Comparison of ENCODE assay signal across 8 mouse cellular contexts in genomic region chr10:119131977-119132376, GRCm38 (mm10).
A peak's percentile ranks its signal among the peaks of the same experiment; 100 is the strongest.
DNase-seq lines count a peak whose midpoint lies in the region; ATAC-seq and TF ChIP-seq lines count a peak whose summit lies in the region.

No protein-coding gene starts in this region.

- H3K4me3 ChIP-seq in heart, embryonic 10.5 days = peak overlapping the region; percentile 38
- H3K4me3 ChIP-seq in forebrain, embryonic 10.5 days = peak overlapping the region; percentile 12; the same call in 1 of the 2 replicates
- peak overlapping the region; percentile 22 for H3K4me3 ChIP-seq in limb, embryonic 13.5 days
- H3K4me3 ChIP-seq in thymus, adult 2 months (ENCODE audit: control insufficient read depth, insufficient read depth, low read length) = no peak overlapping the region

- TF ChIP-seq POLR2A in thymus, adult 2 months (IDR thresholded peaks at IDR 0.05; ENCODE audit: control insufficient read depth, extremely low read depth, insufficient read depth, low read length, poor library complexity) = no peak

- H3K9ac ChIP-seq in limb, embryonic 13.5 days = no peak overlapping the region; the same call in 1 of the 2 replicates

- no peaks in the 10 kb centered on the region for H3K27me3 ChIP-seq in heart, embryonic 10.5 days (ENCODE audit: insufficient read depth, poor library complexity, severe bottlenecking)
- no peaks in the 10 kb centered on the region for H3K27me3 ChIP-seq in forebrain, embryonic 10.5 days (ENCODE audit: poor library complexity, severe bottlenecking)
- 0 out of 2 replicates have a peak, but pooled peaks cover 3% of the 10 kb centered on the region for H3K27me3 ChIP-seq in limb, embryonic 13.5 days
- H3K27me3 ChIP-seq in thymus, adult 2 months (ENCODE audit: control insufficient read depth, insufficient read depth, low read length) = no peaks in the 10 kb centered on the region

- peak overlapping the region; percentile 55 for H3K4me2 ChIP-seq in limb, embryonic 13.5 days (replicated peaks)

- no peak for DNase-seq in heart, embryonic 10.5 days (ENCODE audit: low spot score)
- no peak for DNase-seq in heart, postnatal 36 days
- DNase-seq in R1 (ENCODE audit: low read depth, low spot score) = peak; percentile 48
- DNase-seq in forebrain, embryonic 10.5 days (ENCODE audit: extremely low spot score, low spot score) = peak; percentile 41
- no peak for DNase-seq in thymus, adult 2 months
- DNase-seq in heart, postnatal 14 days = no peak

- H3K9me3 ChIP-seq in heart, embryonic 10.5 days = no peaks in the 10 kb centered on the region
- no peaks in the 10 kb centered on the region for H3K9me3 ChIP-seq in forebrain, embryonic 10.5 days
- no peaks in the 10 kb centered on the region for H3K9me3 ChIP-seq in limb, embryonic 13.5 days

- H3K36me3 ChIP-seq in heart, embryonic 10.5 days = no peaks in the 10 kb centered on the region
- no peaks in the 10 kb centered on the region for H3K36me3 ChIP-seq in forebrain, embryonic 10.5 days (replicated peaks)
- H3K36me3 ChIP-seq in limb, embryonic 13.5 days = no peaks in the 10 kb centered on the region
- no peaks in the 10 kb centered on the region for H3K36me3 ChIP-seq in thymus, adult 2 months (ENCODE audit: control insufficient read depth, insufficient read depth, low read length)

- H3K27ac ChIP-seq in heart, embryonic 10.5 days = 0 out of 2 replicates have a peak overlapping the region, but pooled peaks have one; percentile 1
- H3K27ac ChIP-seq in forebrain, embryonic 10.5 days = no peak overlapping the region
- no peak overlapping the region for H3K27ac ChIP-seq in limb, embryonic 13.5 days
- H3K27ac ChIP-seq in thymus, adult 2 months (ENCODE audit: control insufficient read depth, insufficient read depth, low read length) = no peak overlapping the region

- 37% methylated on average over 16 of the region's 16 CpGs for WGBS in heart, embryonic 10.5 days
- WGBS in forebrain, embryonic 10.5 days = 43% methylated on average over 16 of the region's 16 CpGs
- 21% methylated on average over 16 of the region's 16 CpGs for WGBS in limb, embryonic 13.5 days
- WGBS in thymus, adult 2 months = 88% methylated on average over 16 of the region's 16 CpGs

- TF ChIP-seq CTCF in thymus, adult 2 months (IDR thresholded peaks at IDR 0.05; ENCODE audit: borderline replicate concordance, control insufficient read depth, extremely low read depth, insufficient read depth, low read length, poor library complexity) = no peak

- peaks cover 13% of the 10 kb centered on the region for H3K4me1 ChIP-seq in heart, embryonic 10.5 days
- H3K4me1 ChIP-seq in forebrain, embryonic 10.5 days = peaks cover 19% of the 10 kb centered on the region
- peaks cover 7% of the 10 kb centered on the region; the same call in 1 of the 2 replicates for H3K4me1 ChIP-seq in limb, embryonic 13.5 days
- H3K4me1 ChIP-seq in thymus, adult 2 months (replicated peaks; ENCODE audit: control insufficient read depth, insufficient read depth, low read length) = no peaks in the 10 kb centered on the region

- intact Hi-C loops in heart, postnatal 36 days (cut with DNase I) = no loop called here
- intact Hi-C loops in heart, postnatal 14 days (cut with DNase I) = no loop called here

- ATAC-seq in limb, embryonic 13.5 days (ENCODE audit: low FRiP score, low read depth) = peak; percentile 54
- no peak for ATAC-seq in activated CD4-positive, CD25-positive, alpha-beta regulatory T cell, adult 4 months

Comparison
In these comparisons a context has a peak if more than half of its experiments do, and no peak if none do; other contexts are left out.
1. DNase-seq: peak in R1 (single experiment) and forebrain, embryonic 10.5 days (single experiment); none in heart, embryonic 10.5 days (single experiment), heart, postnatal 36 days (0 of 2), thymus, adult 2 months (single experiment) and heart, postnatal 14 days (0 of 2).